Mouse (Mus musculus): ENCODE data around the gene Ssbp3. TPM values are rescaled to one million over a fixed set of nuclear protein-coding genes. Genes with fewer than 3 reads are reported as not detected.

Ssbp3 gene
- polyA plus RNA-seq, 1 experiment from 2014 or later = 50.5 TPM

GRCm38 (mm10) chr4:106920119-106920518 is 9.6 kb downstream of the Ssbp3 start:
- H3K4me1 ChIP-seq (replicated peaks) = peaks cover 77% of the 10 kb centered on the region
- ATAC-seq (ENCODE audit: insufficient read depth) = no peak
- H3K27ac ChIP-seq (replicated peaks) = peak overlapping the region; percentile 84
- H3K9me3 ChIP-seq (replicated peaks) = no peaks in the 10 kb centered on the region
- peaks cover 95% of the 10 kb centered on the region for H3K36me3 ChIP-seq (replicated peaks)
- no peak overlapping the region for H3K4me2 ChIP-seq
- no peak overlapping the region for H3K9ac ChIP-seq
- H3K4me3 ChIP-seq (replicated peaks) = no peak overlapping the region
- no peaks in the 10 kb centered on the region for H3K27me3 ChIP-seq
- 89% methylated on average over 4 of the region's 4 CpGs for WGBS (ENCODE audit: insufficient replicate concordance)

GRCm38 (mm10) chr4:106921375-106922336 is 11.2 kb downstream of the Ssbp3 start:
- Histone ChIP-seq H3K4me3 (replicated peaks) (0 out of 2 replicates have a peak overlapping the region, but pooled peaks have one; percentile 29), H3K4me2 (peak overlapping the region; percentile 57), H3K36me3 (replicated peaks) (peaks cover 95% of the 10 kb centered on the region), H3K9ac (peak overlapping the region; percentile 31), H3K27me3 (no peaks in the 10 kb centered on the region), H3K27ac (replicated peaks) (peak overlapping the region; percentile 84), H3K4me1 (replicated peaks) (peaks cover 82% of the 10 kb centered on the region), H3K9me3 (replicated peaks) (no peaks in the 10 kb centered on the region)
- ATAC-seq (ENCODE audit: insufficient read depth) = no peak
- 55% methylated on average over 9 of the region's 9 CpGs for WGBS (ENCODE audit: insufficient replicate concordance)

GRCm38 (mm10) chr4:106922919-106923318 is 12.4 kb downstream of the Ssbp3 start:
- Histone ChIP-seq H3K9ac (peak overlapping the region; percentile 31), H3K9me3 (replicated peaks) (no peaks in the 10 kb centered on the region), H3K4me3 (replicated peaks) (peak overlapping the region; percentile 29), H3K27me3 (no peaks in the 10 kb centered on the region), H3K27ac (replicated peaks) (peak overlapping the region; percentile 84), H3K4me2 (peak overlapping the region; percentile 57), H3K36me3 (replicated peaks) (peaks cover 90% of the 10 kb centered on the region), H3K4me1 (replicated peaks) (peaks cover 91% of the 10 kb centered on the region)
- peak; percentile 96 for ATAC-seq (ENCODE audit: insufficient read depth)
- WGBS (ENCODE audit: insufficient replicate concordance) = 25% methylated on average over 3 of the region's 3 CpGs

- Histone ChIP-seq H3K36me3 (replicated peaks) (peaks cover 91% of the 10 kb centered on the region), H3K4me3 (replicated peaks) (peak overlapping the region; percentile 29; the same call in 1 of the 2 replicates), H3K9me3 (replicated peaks) (no peaks in the 10 kb centered on the region), H3K27ac (replicated peaks) (peak overlapping the region; percentile 84), H3K4me1 (replicated peaks) (peaks cover 91% of the 10 kb centered on the region), H3K9ac (no peak overlapping the region), H3K27me3 (no peaks in the 10 kb centered on the region), H3K4me2 (peak overlapping the region; percentile 57)
- WGBS (ENCODE audit: insufficient replicate concordance) = 77% methylated on average over 4 of the region's 4 CpGs
- ATAC-seq (ENCODE audit: insufficient read depth) = no peak
These were observed 13.7 kb downstream of the Ssbp3 start for GRCm38 (mm10) chr4:106924175-106924574.

- Histone ChIP-seq H3K9me3 (replicated peaks) (no peaks in the 10 kb centered on the region), H3K4me2 (peak overlapping the region; percentile 57), H3K27me3 (no peaks in the 10 kb centered on the region), H3K4me1 (replicated peaks) (peaks cover 84% of the 10 kb centered on the region), H3K36me3 (replicated peaks) (peaks cover 91% of the 10 kb centered on the region), H3K4me3 (replicated peaks) (peak overlapping the region; percentile 14), H3K9ac (peak overlapping the region; percentile 12; the same call in 1 of the 2 replicates), H3K27ac (replicated peaks) (peak overlapping the region; percentile 84)
- 42% methylated on average over 10 of the region's 10 CpGs for WGBS (ENCODE audit: insufficient replicate concordance)
- peak; percentile 63 for ATAC-seq (ENCODE audit: insufficient read depth)
These were observed 14.4 kb downstream of the Ssbp3 start for GRCm38 (mm10) chr4:106924888-106925287.

- H3K27ac ChIP-seq (replicated peaks) = peak overlapping the region; percentile 30; the same call in 1 of the 2 replicates
- 90% methylated on average over 9 of the region's 9 CpGs for WGBS (ENCODE audit: insufficient replicate concordance)
- ATAC-seq (ENCODE audit: insufficient read depth) = no peak
- H3K4me3 ChIP-seq (replicated peaks) = no peak overlapping the region
- H3K9ac ChIP-seq = no peak overlapping the region
- no peaks in the 10 kb centered on the region for H3K9me3 ChIP-seq (replicated peaks)
- H3K36me3 ChIP-seq (replicated peaks) = peaks cover 90% of the 10 kb centered on the region
- no peak overlapping the region for H3K4me2 ChIP-seq
- H3K4me1 ChIP-seq (replicated peaks) = peaks cover 74% of the 10 kb centered on the region
- no peaks in the 10 kb centered on the region for H3K27me3 ChIP-seq
These were observed 15.9 kb downstream of the Ssbp3 start for GRCm38 (mm10) chr4:106926401-106926800.

- 88% methylated on average over 6 of the region's 6 CpGs for WGBS (ENCODE audit: insufficient replicate concordance)
- ATAC-seq (ENCODE audit: insufficient read depth) = no peak
- no peaks in the 10 kb centered on the region for H3K27me3 ChIP-seq
- no peaks in the 10 kb centered on the region for H3K9me3 ChIP-seq (replicated peaks)
- H3K27ac ChIP-seq (replicated peaks) = 0 out of 2 replicates have a peak overlapping the region, but pooled peaks have one; percentile 3
- peaks cover 71% of the 10 kb centered on the region for H3K4me1 ChIP-seq (replicated peaks)
- no peak overlapping the region for H3K4me3 ChIP-seq (replicated peaks)
- peaks cover 89% of the 10 kb centered on the region for H3K36me3 ChIP-seq (replicated peaks)
- H3K9ac ChIP-seq = no peak overlapping the region
- H3K4me2 ChIP-seq = no peak overlapping the region
These were observed 16.5 kb downstream of the Ssbp3 start for GRCm38 (mm10) chr4:106927034-106927433.

GRCm38 (mm10) chr4:106928961-106929360 is 18.5 kb downstream of the Ssbp3 start:
- Histone ChIP-seq H3K27ac (replicated peaks) (no peak overlapping the region), H3K9ac (no peak overlapping the region), H3K4me1 (replicated peaks) (peaks cover 71% of the 10 kb centered on the region), H3K9me3 (replicated peaks) (no peaks in the 10 kb centered on the region), H3K4me2 (no peak overlapping the region), H3K36me3 (replicated peaks) (peaks cover 92% of the 10 kb centered on the region), H3K4me3 (replicated peaks) (no peak overlapping the region), H3K27me3 (no peaks in the 10 kb centered on the region)
- 72% methylated on average over 7 of the region's 7 CpGs for WGBS (ENCODE audit: insufficient replicate concordance)
- ATAC-seq (ENCODE audit: insufficient read depth) = no peak

GRCm38 (mm10) chr4:106932583-106932982 is 22.1 kb downstream of the Ssbp3 start:
- no peaks in the 10 kb centered on the region for H3K9me3 ChIP-seq (replicated peaks)
- 84% methylated on average over 7 of the region's 7 CpGs for WGBS (ENCODE audit: insufficient replicate concordance)
- H3K9ac ChIP-seq = no peak overlapping the region
- H3K4me3 ChIP-seq (replicated peaks) = no peak overlapping the region
- peaks cover 85% of the 10 kb centered on the region for H3K36me3 ChIP-seq (replicated peaks)
- no peak for ATAC-seq (ENCODE audit: insufficient read depth)
- peaks cover 73% of the 10 kb centered on the region for H3K4me1 ChIP-seq (replicated peaks)
- H3K27ac ChIP-seq (replicated peaks) = peak overlapping the region; percentile 74; the same call in 1 of the 2 replicates
- H3K4me2 ChIP-seq = no peak overlapping the region
- no peaks in the 10 kb centered on the region for H3K27me3 ChIP-seq

- Histone ChIP-seq H3K4me1 (replicated peaks) (peaks cover 78% of the 10 kb centered on the region), H3K4me3 (replicated peaks) (no peak overlapping the region), H3K27ac (replicated peaks) (peak overlapping the region; percentile 74), H3K36me3 (replicated peaks) (peaks cover 76% of the 10 kb centered on the region), H3K27me3 (no peaks in the 10 kb centered on the region), H3K4me2 (peak overlapping the region; percentile 47), H3K9ac (no peak overlapping the region), H3K9me3 (replicated peaks) (no peaks in the 10 kb centered on the region)
- ATAC-seq (ENCODE audit: insufficient read depth) = peak; percentile 20; the same call in 1 of the 2 replicates
- 45% methylated on average over 9 of the region's 9 CpGs for WGBS (ENCODE audit: insufficient replicate concordance)
These were observed 23.4 kb downstream of the Ssbp3 start for GRCm38 (mm10) chr4:106933813-106934482.
